Mouse (Mus musculus): ENCODE measurements around the gene Tec. TPM values are rescaled to one million over a fixed set of nuclear protein-coding genes. Genes with fewer than 3 reads are reported as not detected.

Tec gene
- polyA plus RNA-seq, 1 experiment from 2014 or later = 4.6 TPM

Other genes starting within 250 kb of the Tec start
- gene Cnga1, start 224.2 kb downstream of the Tec start, polyA plus RNA-seq (2015; fragmentation: Nextera tagmentation; extraction: Ambion mirVana) = 0.06 TPM in 1 of 2 replicates, not detected in the other
- 0.93 and 2.0 TPM in 2 replicates for gene Nipal1, start 220.7 kb downstream of the Tec start, polyA plus RNA-seq (2015; fragmentation: Nextera tagmentation; extraction: Ambion mirVana)
- gene Txk, start 115.7 kb downstream of the Tec start, polyA plus RNA-seq (2015; fragmentation: Nextera tagmentation; extraction: Ambion mirVana) = 0.35 and 0.74 TPM in 2 replicates
- 14.4 and 15.8 TPM in 2 replicates for gene Slain2, start 45.8 kb upstream of the Tec start, polyA plus RNA-seq (2015; fragmentation: Nextera tagmentation; extraction: Ambion mirVana)
- not detected in 2 replicates for gene Gm10135, start 106.2 kb upstream of the Tec start, polyA plus RNA-seq (2015; fragmentation: Nextera tagmentation; extraction: Ambion mirVana)
- gene Slc10a4, start 138.4 kb upstream of the Tec start, polyA plus RNA-seq (2015; fragmentation: Nextera tagmentation; extraction: Ambion mirVana) = 1.0 and 1.1 TPM in 2 replicates